In the genomic region with DNA sequence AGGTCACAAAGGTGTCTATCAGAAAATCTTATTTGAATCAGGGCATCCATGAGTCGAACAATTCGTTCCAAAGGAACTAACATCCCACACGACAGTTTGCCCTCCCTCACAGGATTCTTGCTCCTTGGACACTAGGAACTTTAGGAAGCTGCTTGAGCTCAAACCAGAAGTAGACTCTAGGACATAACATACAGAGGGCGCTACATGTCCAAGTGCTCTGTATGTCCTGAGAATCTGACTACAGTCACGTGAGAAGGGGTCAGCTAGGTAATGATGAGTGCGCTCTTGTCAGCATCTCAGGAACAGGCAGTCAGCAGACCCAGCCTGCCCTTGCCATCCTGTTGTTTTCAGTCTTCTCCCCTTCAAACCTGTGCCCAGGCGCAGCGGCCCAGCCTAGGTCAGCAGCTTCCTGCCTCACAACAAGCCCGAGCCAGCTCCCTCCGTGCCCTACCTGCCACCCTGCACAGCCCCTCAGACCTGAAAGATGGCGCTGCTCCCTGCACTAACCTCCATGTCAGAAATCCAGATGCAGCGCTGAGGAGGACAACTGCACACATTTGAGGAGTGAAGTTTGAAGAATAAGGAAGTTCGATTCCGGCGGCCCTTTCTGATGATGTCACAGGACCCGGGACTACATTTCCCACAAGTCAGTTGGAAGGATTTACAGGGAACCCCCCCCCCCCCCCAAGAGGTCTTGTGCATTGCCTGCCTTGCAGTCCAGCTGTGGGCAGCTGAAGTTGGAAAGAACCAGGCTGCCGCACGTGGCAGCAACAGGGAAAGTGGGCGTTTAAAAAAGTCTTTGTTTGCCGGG, we compare ENCODE assay signal across 8 mouse cellular contexts. TPM values are rescaled to one million over a fixed set of nuclear protein-coding genes. Genes with fewer than 3 reads are reported as not detected.
DNase-seq lines count a peak whose midpoint lies in the region; ATAC-seq lines count a peak whose summit lies in the region.

A gene (minus strand): TSS at position 642 of the 811 bp plus-strand sequence.

- H3K9me3 ChIP-seq in heart, embryonic 13.5 days = peaks cover 10% of the 10 kb centered on the region; the same call in 1 of the 2 replicates
- peaks cover 10% of the 10 kb centered on the region; the same call in 1 of the 2 replicates for H3K9me3 ChIP-seq in liver, embryonic 12.5 days (replicated peaks)
- no peaks in the 10 kb centered on the region for H3K9me3 ChIP-seq in stomach, embryonic 15.5 days

- H3K27ac ChIP-seq in brown adipose tissue, adult 24 weeks (replicated peaks; ENCODE audit: low read depth, low read length) = peak within 1 kb of the TSS; percentile 86
- H3K27ac ChIP-seq in heart, embryonic 13.5 days (replicated peaks) = peak within 1 kb of the TSS; percentile 83
- H3K27ac ChIP-seq in liver, embryonic 12.5 days = no peak within 1 kb of the TSS
- peak within 1 kb of the TSS; percentile 71 for H3K27ac ChIP-seq in stomach, embryonic 15.5 days

- H3K36me3 ChIP-seq in heart, embryonic 13.5 days = no peaks in the 10 kb centered on the region
- peaks cover 5% of the 10 kb centered on the region; the same call in 1 of the 2 replicates for H3K36me3 ChIP-seq in liver, embryonic 12.5 days
- no peaks in the 10 kb centered on the region for H3K36me3 ChIP-seq in stomach, embryonic 15.5 days

- WGBS in heart, embryonic 13.5 days = 2% methylated on average over 20 of the region's 20 CpGs
- WGBS in liver, embryonic 12.5 days (ENCODE audit: insufficient replicate concordance) = 3% methylated on average over 20 of the region's 20 CpGs
- WGBS in stomach, embryonic 15.5 days = 1% methylated on average over 20 of the region's 20 CpGs

- peak within 1 kb of the TSS; percentile 74 for H3K4me2 ChIP-seq in heart, embryonic 13.5 days
- peak within 1 kb of the TSS; percentile 69 for H3K4me2 ChIP-seq in liver, embryonic 12.5 days
- peak within 1 kb of the TSS; percentile 59 for H3K4me2 ChIP-seq in stomach, embryonic 15.5 days

- no peaks in the 10 kb centered on the region for H3K4me1 ChIP-seq in brown adipose tissue, adult 24 weeks (ENCODE audit: control insufficient read depth, insufficient read depth, insufficient read length, low read length)
- H3K4me1 ChIP-seq in heart, embryonic 13.5 days = peaks cover 8% of the 10 kb centered on the region
- peaks cover 8% of the 10 kb centered on the region for H3K4me1 ChIP-seq in liver, embryonic 12.5 days
- peaks cover 5% of the 10 kb centered on the region; the same call in 1 of the 2 replicates for H3K4me1 ChIP-seq in stomach, embryonic 15.5 days

- no peaks in the 10 kb centered on the region for H3K27me3 ChIP-seq in heart, embryonic 13.5 days (replicated peaks)
- H3K27me3 ChIP-seq in liver, embryonic 12.5 days (replicated peaks) = no peaks in the 10 kb centered on the region
- H3K27me3 ChIP-seq in stomach, embryonic 15.5 days (replicated peaks) = no peaks in the 10 kb centered on the region

- H3K9ac ChIP-seq in heart, embryonic 13.5 days = peak within 1 kb of the TSS; percentile 90
- peak within 1 kb of the TSS; percentile 76 for H3K9ac ChIP-seq in liver, embryonic 12.5 days
- H3K9ac ChIP-seq in stomach, embryonic 15.5 days = peak within 1 kb of the TSS; percentile 71; the same call in 1 of the 2 replicates

- DNase-seq in CD4-positive, CD25-positive, alpha-beta regulatory T cell, adult 2 months (ENCODE audit: low read depth, low spot score) = peak; percentile 92
- peak; percentile 47 for DNase-seq in fat pad, adult 2 months (ENCODE audit: extremely low read depth, low read depth, low spot score)
- DNase-seq in kidney, postnatal 10 days = peak; percentile 95
- peak; percentile 83 to 90 for DNase-seq in natural killer cell, adult 2 months (ENCODE audit: low spot score in 2 of 2)

- ATAC-seq in heart, embryonic 13.5 days (ENCODE audit: extremely low read depth, insufficient number of reproducible peaks, low FRiP score, low TSS enrichment) = peak; percentile 85
- ATAC-seq in liver, embryonic 12.5 days = peak; percentile 90
- ATAC-seq in stomach, embryonic 15.5 days (ENCODE audit: insufficient read depth, low FRiP score, low read depth) = peak; percentile 94

- H3K4me3 ChIP-seq in brown adipose tissue, adult 24 weeks (ENCODE audit: insufficient read depth, low read depth, low read length) = peak within 1 kb of the TSS; percentile 97
- H3K4me3 ChIP-seq in heart, embryonic 13.5 days = peak within 1 kb of the TSS; percentile 89
- H3K4me3 ChIP-seq in liver, embryonic 12.5 days = peak within 1 kb of the TSS; percentile 79
- peak within 1 kb of the TSS; percentile 80 for H3K4me3 ChIP-seq in stomach, embryonic 15.5 days (replicated peaks)

RNA-seq across cellular contexts. Expression of the gene that starts here (rescaled TPM):
- polyA plus RNA-seq in brown adipose tissue, adult 24 weeks (2012; ENCODE audit: insufficient read depth, insufficient read length, missing spikeins) = 4.0 and 5.3 TPM in 2 replicates
- 2.1 and 2.3 TPM in 2 replicates for polyA plus RNA-seq in heart, embryonic 13.5 days (2015; fragmentation: Nextera tagmentation; extraction: Ambion mirVana)
- polyA plus RNA-seq in liver, embryonic 12.5 days (2016; fragmentation: Nextera tagmentation; extraction: Ambion mirVana) = 1.9 and 2.0 TPM in 2 replicates
- 3.5 and 4.7 TPM in 2 replicates for polyA plus RNA-seq in stomach, embryonic 15.5 days (2015; fragmentation: Nextera tagmentation; extraction: Ambion mirVana)
